Mouse (Mus musculus) kidney, adult 2 months (tissue): Measurements from ENCODE around the gene Scube3. TPM values are rescaled to one million over a fixed set of nuclear protein-coding genes. Genes with fewer than 3 reads are reported as not detected.

Source experiments
- DNase-seq: peaks from one replicate; pipeline ENCODE4 v3.0.0; 2021
- H3K27ac ChIP-seq: fragments of 200-500 bp; 2 replicates; pipeline ENCODE4 v1.5.1; 2012; ENCODE audit warnings: low read depth, low read length, control low read depth, inconsistent platforms; ENCODE audit not compliant: insufficient read depth
- H3K27me3 ChIP-seq: fragments of 200-500 bp; replicated peaks from 2 replicates; pipeline ENCODE4 v1.6.1; 2012; ENCODE audit warnings: mild to moderate bottlenecking, moderate library complexity, low read length, inconsistent platforms; ENCODE audit not compliant: control insufficient read depth, insufficient read depth
- H3K36me3 ChIP-seq: fragments of 200-500 bp; 2 replicates; pipeline ENCODE4 v1.6.1; 2012; ENCODE audit warnings: mild to moderate bottlenecking, moderate library complexity, low read length, inconsistent platforms; ENCODE audit not compliant: control insufficient read depth, insufficient read depth
- H3K4me1 ChIP-seq: fragments of 200-500 bp; 2 replicates; pipeline ENCODE4 v1.6.1; 2011; ENCODE audit warnings: low read length; ENCODE audit not compliant: control insufficient read depth, insufficient read depth
- H3K4me3 ChIP-seq: fragments of 200-500 bp; 2 replicates; pipeline ENCODE4 v1.5.1; 2011; ENCODE audit warnings: mild to moderate bottlenecking, low read depth, low read length, control low read depth; ENCODE audit not compliant: insufficient read depth
- CTCF ChIP-seq: fragments of 200-500 bp; conservative IDR thresholded peaks from 2 replicates; pipeline ENCODE4 v1.5.1; 2011; ENCODE audit warnings: low read depth, mild to moderate bottlenecking, control low read depth, low read length, moderate library complexity, mixed read lengths; ENCODE audit not compliant: insufficient read depth, insufficient read length
- POLR2A ChIP-seq: fragments of 200-500 bp; IDR thresholded peaks from one replicate; pipeline ENCODE4 v1.6.1; 2011; ENCODE audit warnings: low read depth, low read length, control low read depth
- WGBS: fragments of 180-500 bp; shearing (Covaris S2); methylation state at CpG from one replicate; pipeline ENCODE4 v1.1.7; 2018; 5-methylcytosine and 5-hydroxymethylcytosine counted together
- polyA plus RNA-seq: library from polyadenylated mRNA; depleted of rRNA; stranded (reverse); fragments of >200 nt; gene quantifications from 2 replicates; pipeline ENCODE4 v1.2.3, GENCODE M21; 2012; rRNA removed

The Scube3 gene
- 2.4 and 5.4 TPM in 2 replicates for polyA plus RNA-seq

GRCm38 (mm10) chr17:28141771-28142699 lies at the start of gene Scube3:
TSS of gene Scube3 (plus strand) at chr17:28142141.
- Histone ChIP-seq H3K27me3 (no peaks in the 10 kb centered on the region; the same call in none of the 2 replicates), H3K4me3 (peak within 1 kb of the TSS; percentile 45), H3K27ac (no peak within 1 kb of the TSS), H3K36me3 (no peaks in the 10 kb centered on the region), H3K4me1 (no peaks in the 10 kb centered on the region)
- no peak for DNase-seq
- TF ChIP-seq POLR2A, result no peak
- no peak for TF ChIP-seq CTCF
- WGBS, result 1% methylated on average over 66 of the region's 97 CpGs

- Histone ChIP-seq H3K4me3 (no peak overlapping the region), H3K27me3 (no peaks in the 10 kb centered on the region), H3K27ac (no peak overlapping the region), H3K4me1 (no peaks in the 10 kb centered on the region), H3K36me3 (no peaks in the 10 kb centered on the region)
- 96% methylated on average over 2 of the region's 2 CpGs for WGBS
- TF ChIP-seq CTCF (0 out of 2 replicates have a peak, but pooled peaks have one; percentile 28), POLR2A (no peak)
- DNase-seq, result no peak
Observed at GRCm38 (mm10) chr17:28092297-28092696, 49.6 kb upstream of the Scube3 start.

GRCm38 (mm10) chr17:28093837-28094236 lies 48.1 kb upstream of the Scube3 start:
- TF ChIP-seq CTCF (no peak), POLR2A (no peak)
- DNase-seq, result no peak
- H3K36me3 ChIP-seq, result no peaks in the 10 kb centered on the region
- H3K27me3 ChIP-seq, result no peaks in the 10 kb centered on the region
- WGBS, result 81% methylated on average over 3 of the region's 3 CpGs
- H3K4me3 ChIP-seq, result no peak overlapping the region
- no peaks in the 10 kb centered on the region for H3K4me1 ChIP-seq
- no peak overlapping the region for H3K27ac ChIP-seq

GRCm38 (mm10) chr17:28096418-28096817 lies 45.5 kb upstream of the Scube3 start:
- Histone ChIP-seq H3K4me3 (no peak overlapping the region), H3K4me1 (no peaks in the 10 kb centered on the region), H3K27ac (no peak overlapping the region), H3K27me3 (no peaks in the 10 kb centered on the region), H3K36me3 (no peaks in the 10 kb centered on the region)
- no peak for DNase-seq
- WGBS, result 75% methylated on average over 10 of the region's 10 CpGs
- no peak for TF ChIP-seq POLR2A
- no peak for TF ChIP-seq CTCF

- Histone ChIP-seq H3K4me1 (no peaks in the 10 kb centered on the region), H3K4me3 (no peak overlapping the region), H3K27me3 (no peaks in the 10 kb centered on the region), H3K27ac (0 out of 2 replicates have a peak overlapping the region, but pooled peaks have one; percentile 12), H3K36me3 (no peaks in the 10 kb centered on the region)
- TF ChIP-seq CTCF (no peak), POLR2A (no peak)
- 62% methylated on average over 13 of the region's 13 CpGs for WGBS
- DNase-seq, result peak; percentile 49
Observed at GRCm38 (mm10) chr17:28097308-28097707, 44.6 kb upstream of the Scube3 start.

GRCm38 (mm10) chr17:28099086-28099485 lies 42.9 kb upstream of the Scube3 start:
- 25% methylated on average over 3 of the region's 3 CpGs for WGBS
- Histone ChIP-seq H3K27ac (no peak overlapping the region), H3K4me3 (no peak overlapping the region), H3K27me3 (no peaks in the 10 kb centered on the region), H3K36me3 (no peaks in the 10 kb centered on the region), H3K4me1 (no peaks in the 10 kb centered on the region)
- peak; percentile 24 for DNase-seq
- TF ChIP-seq CTCF (no peak), POLR2A (no peak)

- Histone ChIP-seq H3K36me3 (no peaks in the 10 kb centered on the region), H3K27ac (no peak overlapping the region), H3K27me3 (no peaks in the 10 kb centered on the region), H3K4me3 (no peak overlapping the region), H3K4me1 (no peaks in the 10 kb centered on the region)
- 84% methylated on average over 1 of the region's 1 CpGs for WGBS
- TF ChIP-seq POLR2A (no peak), CTCF (no peak)
- DNase-seq, result no peak
Observed at GRCm38 (mm10) chr17:28100669-28101068, 41.3 kb upstream of the Scube3 start.
